Mouse (Mus musculus) retina, postnatal 1 day (tissue): ENCODE results near the gene Cdkn2aipnl.

ENCODE experiments used
- DNase-seq: peaks from one replicate; pipeline ENCODE4 v3.0.0-alpha.2; 2012

The Cdkn2aipnl gene

DNA sequence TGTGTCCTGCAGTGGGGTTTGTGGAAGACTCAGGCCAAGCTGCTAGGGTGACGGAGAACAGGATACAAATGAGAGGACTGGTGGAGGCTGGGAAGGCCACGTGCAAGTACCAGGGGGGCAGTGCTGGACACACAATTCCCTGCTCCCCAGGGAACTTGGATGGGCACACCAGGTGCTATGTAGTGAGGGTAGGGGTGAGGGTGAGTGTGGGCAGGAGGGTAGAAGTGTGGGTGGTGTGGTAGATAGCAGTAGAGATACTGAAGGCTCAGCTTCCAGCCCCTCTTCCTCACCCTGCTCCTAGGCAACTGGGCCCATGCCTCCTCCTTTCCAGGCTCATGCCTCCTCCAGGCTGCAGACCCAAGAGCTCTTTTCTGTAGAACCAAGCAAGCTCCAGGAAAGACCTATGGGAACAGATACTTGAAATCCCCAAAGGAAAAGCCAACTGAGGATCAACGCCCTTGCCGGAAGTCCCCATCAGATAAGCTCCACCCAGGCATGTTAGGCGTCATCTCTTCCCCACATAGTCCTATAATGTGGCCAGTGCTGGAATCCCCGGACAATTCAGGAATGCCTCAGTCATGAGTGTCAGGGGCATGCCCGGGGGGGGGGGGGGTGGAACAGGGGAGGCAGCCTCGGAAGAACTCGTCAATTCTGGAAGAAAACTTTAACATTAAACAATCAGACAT is 18.2 kb upstream of the Cdkn2aipnl start:
- DNase-seq: no peak

DNA sequence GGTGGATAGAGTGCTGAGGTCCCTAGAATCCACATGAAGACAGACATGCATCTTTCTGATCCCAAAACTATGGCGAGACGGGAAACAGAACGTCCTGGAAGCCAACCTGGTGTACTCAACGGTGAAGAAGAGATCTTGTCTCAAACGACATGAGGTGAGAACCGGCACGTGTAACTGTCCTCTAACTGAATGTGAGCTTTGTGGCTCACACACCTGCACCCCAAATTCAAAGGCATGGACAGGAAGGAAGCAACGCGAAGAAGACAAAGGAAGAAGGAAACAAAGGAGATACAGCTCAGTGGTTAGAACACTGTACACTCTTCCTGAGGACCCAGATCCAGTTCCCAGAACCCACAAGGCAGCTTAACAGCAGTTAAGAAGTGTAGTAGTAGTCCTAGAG is 17.5 kb upstream of the Cdkn2aipnl start:
- no peak for DNase-seq

DNA sequence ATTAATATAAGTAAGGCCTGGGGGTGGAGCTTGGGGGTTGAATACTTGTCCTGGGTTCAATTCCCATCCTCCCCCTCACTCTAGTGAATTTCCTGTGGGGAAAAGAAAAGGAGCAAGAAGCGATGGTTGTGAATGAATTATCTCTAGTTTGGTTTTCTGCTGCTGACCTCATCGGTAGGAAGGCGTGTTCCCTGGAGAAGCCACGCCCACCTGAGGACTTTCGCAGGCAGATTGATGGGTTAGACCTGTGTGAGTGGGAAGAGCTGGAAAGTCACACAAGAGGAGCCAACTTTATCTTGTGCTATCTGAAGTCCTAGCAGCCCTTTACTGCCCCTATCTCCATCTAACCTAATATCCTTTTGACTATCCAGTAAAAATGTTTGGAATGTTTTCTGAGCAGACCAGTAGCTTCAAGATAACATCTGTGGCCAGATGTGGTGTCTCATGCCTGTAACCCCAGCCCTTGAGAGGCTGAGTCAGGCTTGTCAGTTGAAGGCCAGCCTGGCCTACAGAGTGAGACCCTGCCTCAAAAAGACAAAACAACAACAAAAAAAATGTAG is 15.5 kb upstream of the Cdkn2aipnl start:
- no peak for DNase-seq

DNA sequence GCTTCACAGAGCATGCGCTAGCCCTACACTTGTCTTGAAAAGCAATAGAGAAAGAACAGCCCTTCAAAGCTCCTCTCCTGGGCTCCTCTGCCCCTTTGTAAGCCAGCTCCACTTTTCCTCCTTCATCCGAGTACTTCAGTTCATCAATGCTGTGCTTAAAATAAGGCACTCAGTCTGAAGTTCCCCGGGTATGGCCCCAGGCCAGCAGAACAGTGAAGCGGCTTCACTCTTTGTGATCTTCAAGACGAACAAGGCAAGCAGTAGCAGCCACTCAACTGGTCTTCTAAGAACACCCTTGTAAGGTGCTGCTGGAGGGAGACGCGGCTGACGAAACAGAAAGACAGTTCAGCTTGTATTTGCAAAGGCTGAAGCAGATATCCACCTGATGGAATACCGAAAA is 11.3 kb upstream of the Cdkn2aipnl start:
- DNase-seq: no peak

DNA sequence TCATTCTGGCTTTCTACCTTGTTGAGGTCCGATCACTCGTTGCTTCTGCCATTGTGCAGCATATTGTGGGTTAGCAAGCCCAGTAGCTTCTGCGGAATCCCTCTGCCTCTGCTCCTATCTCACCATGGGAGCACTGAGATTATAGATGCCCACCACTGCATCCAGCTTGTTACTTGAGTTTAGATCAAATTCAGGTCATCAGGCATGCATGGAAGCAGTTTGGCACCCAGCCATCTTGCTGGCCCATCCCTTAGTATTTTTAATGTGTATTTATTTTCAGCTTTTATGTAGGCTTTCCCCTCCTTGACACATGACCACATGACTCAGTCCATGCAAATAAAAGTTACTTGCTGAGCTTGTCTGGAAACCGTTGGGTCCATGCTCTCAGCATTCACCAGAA is 9.7 kb upstream of the Cdkn2aipnl start:
- DNase-seq: no peak

DNA sequence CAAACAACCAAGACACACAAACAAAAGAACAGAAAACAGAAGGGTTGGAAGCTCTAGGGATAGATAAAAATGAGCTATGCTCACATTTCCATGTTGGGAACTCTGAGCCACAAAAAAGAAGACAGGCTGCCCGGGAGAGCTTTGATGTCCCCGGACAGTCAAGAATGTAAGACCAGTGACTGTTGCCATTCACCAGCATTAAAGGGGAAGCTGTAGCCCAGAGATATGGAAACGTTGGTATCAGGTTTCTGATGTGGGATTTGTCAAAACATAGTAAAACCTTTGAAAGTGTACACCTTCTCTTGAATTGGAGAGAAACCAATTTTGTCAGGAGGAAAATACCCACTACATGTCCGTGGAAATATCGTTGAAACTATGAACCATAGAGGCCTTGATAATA is 8.0 kb upstream of the Cdkn2aipnl start:
- no peak for DNase-seq

DNA sequence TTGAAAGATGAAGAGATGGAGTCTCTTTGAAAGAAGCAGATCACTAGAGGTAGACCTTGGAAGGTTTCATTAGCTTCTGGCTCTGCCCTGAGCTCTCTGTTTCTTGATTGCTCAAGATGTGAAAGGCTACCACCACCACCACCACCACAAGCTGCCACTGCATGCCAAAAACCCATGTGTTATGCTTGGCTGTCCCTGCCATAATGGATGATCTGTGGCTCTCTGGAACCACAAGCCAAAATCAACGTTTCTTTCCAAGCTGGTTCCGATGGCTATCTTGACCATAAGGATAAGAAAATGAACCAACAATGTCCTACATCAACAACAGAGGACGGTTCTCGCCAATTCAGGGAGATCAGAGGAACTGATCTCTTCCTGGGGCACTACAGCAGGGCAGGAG is 7.4 kb upstream of the Cdkn2aipnl start:
- no peak for DNase-seq

DNA sequence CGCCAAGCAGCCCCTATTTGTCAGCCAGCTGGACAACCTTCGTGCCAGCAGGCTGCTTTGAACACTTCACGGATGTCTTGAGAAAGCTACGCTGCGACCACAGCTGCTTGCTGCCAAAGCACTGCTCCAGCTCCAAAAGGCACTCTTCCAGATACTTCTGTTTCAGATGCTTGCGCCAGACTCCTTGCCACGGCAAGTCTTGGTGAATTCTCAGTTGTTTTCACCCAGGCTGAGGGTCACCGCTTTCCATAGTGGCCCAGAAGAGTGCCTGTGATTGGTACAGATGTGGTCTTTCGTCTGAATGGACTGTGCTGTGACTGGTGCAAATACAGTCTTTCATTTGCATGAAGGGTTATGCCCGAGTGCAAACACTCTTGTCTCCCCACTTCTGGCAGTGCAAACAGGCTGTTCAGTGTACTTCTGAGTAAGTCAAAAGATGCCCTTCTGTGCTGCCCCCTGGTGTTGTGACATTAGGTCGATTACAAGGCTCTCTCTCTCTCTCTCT is 6.4 kb upstream of the Cdkn2aipnl start:
- DNase-seq: no peak

DNA sequence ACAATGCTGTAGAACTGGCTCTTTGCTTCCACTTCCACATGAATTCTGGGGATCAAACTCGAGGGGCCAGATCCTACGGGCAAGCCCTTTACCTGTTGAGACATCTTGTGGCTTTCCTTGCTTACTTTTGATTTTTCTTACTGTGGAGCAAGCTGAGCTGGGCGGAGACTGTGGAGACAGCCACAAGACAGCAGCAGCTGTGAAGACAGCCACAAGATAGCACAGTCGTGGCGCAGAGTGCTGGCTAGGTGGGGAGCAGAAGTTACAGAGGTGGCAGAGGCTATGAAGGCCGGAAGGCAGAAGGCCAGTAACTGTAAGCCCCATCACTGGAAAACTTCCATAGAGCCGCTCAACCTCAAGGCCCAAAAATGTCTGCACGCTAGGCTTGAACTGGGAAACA is 5.7 kb upstream of the Cdkn2aipnl start:
- no peak for DNase-seq

DNA sequence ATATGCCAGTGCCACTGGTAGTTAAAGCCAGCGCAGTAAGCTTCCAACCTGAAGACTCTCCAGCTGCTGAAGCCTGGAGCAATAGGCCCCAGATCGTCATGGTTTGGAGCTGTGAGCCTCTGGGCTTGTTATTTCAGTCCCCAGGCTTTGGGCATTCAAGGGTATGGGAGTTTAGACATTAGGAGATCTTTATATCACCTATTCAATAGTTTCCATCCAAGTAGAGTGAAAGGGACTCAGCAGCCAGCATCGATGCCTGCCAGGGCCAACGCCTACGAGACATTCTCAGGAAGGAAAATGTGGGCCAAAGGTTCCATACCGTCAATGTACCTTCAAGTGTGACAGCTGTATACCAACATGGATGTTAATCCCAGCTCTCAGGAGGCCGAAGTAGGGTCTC is 5.2 kb upstream of the Cdkn2aipnl start:
- no peak for DNase-seq

DNA sequence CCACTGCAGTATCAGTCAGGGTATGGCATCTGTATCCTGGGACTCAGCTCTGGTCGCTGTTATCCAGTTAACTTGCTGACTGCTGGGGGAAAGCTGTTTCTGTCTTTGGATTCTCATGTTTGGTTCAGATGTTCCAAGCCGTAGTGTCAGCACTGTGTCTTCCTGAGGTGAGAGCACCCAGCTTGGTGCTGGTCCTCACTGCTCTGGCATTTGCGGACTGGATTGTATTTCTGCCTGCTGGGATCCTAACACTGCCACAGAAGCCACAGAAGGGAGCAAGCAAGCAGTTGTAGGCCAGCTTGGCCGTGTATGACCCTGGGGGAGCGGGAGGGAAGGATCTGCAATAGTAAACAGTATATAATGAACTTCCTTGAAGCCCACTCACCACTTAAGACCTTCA is 810 bp upstream of the Cdkn2aipnl start:
- DNase-seq: no peak

DNA sequence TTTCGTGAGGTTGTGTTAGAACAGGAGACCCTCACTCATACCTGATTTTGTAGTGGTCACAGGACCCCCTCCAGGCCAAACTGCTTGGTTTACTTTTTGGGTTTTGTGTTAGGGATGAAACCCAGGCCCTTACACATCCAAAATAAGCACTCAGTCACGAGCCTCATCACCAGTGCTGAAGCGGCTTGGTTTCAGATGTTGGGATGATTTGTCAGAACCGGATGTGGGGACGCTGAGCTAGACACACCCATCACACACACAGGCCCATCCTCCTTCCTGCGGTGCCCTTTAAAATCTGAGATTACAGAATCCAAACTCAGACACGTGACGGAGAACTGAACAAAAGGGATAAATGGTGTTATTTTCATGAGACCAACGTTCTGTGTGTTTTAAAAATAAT is 1.4 kb downstream of the Cdkn2aipnl start:
- DNase-seq: no peak

DNA sequence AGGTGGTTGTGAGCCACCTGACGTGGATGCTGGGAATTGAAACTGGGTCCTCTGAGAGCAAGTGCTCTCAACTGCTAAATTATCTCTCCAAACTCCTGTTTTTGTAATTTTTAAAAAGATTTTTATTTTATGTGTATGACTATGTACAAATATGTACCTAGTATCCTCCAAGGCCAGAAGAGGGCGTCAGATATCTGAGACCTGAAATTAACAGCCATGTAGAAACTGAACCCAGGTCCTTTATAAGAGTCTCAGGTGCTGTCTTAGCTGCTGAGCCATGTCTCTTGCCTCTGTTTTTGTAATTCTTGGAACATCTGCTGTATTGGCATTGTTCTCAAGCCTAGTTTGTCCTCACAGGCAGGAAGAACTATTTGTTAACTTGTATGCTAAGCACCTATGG is 2.0 kb downstream of the Cdkn2aipnl start:
- no peak for DNase-seq

DNA sequence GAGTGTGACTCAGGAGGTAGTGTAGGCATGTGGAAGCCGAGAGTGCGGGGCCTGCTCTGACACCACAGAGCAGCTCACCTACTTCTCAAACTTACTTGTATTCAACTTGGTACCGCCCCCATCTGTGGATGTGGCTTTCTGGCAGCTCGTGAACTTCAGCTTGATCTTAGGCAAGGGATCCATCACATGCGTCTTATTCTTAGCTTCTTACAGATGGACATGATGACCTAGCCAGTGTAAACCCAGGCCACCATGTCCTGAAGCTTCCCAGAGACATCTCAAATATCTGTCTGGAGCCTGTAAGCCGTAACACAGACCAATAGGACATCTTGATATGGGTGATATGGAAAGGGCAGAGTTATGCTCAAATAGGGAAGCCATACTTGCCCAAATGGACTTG is 4.2 kb downstream of the Cdkn2aipnl start:
- no peak for DNase-seq

DNA sequence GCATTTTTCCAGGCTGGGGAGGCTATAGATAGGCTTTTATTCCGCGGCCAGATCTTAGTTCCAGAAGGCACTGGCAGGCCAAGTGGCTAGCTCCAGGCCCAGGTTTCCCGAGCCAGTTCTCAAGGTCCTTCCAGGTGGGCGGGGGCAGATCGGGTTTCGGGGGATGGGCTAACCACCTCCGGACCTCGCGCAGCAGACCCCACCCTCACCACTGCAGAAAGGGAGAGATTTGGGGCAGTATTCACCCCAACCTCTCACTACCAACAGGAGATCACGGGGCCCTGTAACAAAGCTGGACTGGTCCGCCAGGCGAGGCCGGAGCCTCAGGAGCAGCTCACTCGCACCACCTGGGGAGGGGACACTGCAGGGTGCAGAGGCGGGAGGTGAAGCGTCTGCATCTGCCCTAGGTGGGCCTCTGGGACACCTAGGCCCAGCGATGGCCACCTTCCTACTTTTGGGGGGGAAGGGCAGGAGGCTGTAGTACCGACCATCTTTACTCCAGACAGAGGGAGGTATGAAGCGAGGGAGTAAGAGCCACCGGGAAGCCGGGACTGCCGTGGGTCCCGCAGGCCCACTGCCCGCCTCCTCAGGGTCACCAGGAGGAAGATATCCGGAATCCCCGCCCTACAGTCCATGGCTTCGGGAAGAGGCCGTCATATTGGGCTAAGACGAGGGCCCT is 32.3 kb downstream of the Cdkn2aipnl start:
- no peak for DNase-seq

DNA sequence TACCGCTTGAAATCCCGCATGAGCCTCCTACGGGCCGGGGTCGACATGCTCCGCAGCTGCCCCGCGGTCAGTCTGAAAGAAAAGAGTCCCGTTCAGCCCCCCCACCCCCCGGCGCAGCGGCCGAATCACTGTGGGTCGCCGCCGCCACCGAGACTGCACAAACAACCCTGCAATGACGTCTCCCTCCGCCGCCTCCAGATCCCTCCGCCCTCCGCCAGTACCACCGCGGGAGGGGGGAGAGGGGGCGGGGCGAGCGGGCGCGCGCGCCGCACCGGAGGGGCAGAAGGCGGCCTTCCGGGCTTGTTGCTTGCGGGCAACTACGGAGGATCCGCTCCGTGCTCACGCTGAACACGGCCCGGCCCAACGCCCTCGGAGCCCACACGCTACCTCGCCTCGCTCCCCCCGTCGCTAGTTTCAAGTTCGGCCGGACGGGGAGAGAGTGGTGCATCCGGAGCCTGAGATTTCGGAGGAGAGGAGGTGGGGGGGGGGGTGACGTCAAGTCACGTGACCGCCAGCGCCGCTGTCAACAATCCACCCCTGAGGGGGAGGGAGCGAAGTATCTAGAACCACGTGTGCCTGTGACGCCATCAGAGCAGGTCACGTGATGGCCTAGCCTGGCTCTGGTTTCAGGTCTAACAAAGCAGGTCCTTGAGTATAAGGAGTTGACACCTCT is 33.0 kb downstream of the Cdkn2aipnl start, which contains the start of gene Ube2b:
Ube2b (minus strand) TSS at position 473 of the 673 bp plus-strand sequence.
- peak; percentile 99 for DNase-seq

DNA sequence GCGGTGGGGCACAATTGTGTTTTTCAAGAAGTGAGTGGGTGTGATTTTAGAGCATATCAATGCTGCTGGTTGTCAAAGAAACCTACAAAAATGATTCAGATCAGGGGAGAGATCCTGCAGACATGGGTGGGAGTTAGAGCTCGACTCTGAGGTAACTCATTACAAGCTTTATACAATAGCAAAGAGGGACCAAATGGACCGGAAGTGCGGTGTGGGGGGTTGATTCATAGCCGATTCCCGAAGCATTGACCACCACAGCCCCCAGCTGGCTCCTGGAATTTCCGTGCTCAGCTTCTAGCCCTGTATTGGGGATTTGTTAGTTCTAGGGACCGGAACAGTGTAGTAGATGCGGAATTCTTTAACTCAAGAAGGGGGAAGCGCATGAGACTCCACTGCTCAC is 33.9 kb downstream of the Cdkn2aipnl start:
- DNase-seq: no peak

DNA sequence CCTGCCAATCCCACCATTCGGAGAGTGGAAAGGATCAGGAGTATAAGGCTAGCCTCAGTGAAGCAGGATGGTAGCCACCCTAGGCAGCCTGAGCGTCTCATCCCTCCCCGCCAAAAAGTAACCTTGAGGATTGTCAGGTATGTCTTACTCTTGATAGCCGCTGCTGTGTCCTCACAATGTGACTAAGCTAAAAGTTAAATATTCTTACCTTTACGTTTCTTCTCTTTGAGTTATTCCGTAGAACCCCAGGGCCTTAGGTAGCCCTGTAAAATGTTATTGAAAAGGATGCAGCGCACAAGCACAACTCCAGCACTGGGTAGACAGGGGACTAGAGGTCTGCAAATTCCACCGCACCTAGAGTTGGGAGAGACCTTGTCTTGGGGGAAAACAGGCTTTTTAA is 34.4 kb downstream of the Cdkn2aipnl start:
- no peak for DNase-seq

DNA sequence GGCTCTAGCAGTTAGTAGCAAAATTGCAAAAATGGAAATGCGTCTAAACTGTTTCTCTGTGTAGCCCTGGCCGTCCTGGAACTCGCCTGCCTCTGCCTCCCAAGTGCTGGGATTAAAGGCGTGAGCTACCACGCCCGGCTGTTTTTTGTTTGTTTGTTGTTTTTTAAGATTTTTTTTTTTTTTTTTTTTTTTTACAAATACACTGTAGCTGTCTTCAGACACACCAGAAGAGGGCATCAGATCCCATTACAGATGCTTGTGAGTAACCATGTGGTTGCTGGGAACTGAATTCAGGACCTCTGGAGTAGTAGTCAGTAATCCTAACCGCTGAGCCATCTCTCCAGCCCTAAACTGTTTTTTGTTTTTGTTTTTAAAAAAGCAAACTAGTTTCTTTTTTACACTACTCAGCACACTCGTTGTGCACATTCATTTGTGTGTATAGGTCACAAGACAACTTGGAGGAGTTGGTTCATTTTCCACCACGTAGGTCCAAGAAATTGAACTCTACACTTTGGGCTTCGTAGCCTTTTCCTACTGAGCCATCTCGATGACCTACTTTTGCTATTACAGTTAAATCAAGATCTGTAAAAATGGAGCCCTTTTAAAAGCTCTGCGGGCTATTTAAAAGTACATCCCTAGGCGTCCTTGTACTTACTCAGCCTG is 35.5 kb downstream of the Cdkn2aipnl start:
- no peak for DNase-seq

DNA sequence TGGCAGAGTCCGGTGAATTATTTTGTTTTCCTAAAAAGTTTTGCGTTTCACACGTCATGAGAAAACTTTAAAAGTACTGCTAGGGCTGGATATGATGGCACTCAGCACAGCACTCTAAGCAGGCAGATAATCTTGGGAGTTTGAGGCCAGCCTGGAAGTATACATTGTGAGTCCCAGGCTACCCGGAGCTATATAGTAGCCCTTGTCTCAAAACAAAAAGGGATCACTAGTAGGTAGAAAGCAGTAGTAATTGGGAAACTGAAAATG is 36.0 kb downstream of the Cdkn2aipnl start:
- no peak for DNase-seq

DNA sequence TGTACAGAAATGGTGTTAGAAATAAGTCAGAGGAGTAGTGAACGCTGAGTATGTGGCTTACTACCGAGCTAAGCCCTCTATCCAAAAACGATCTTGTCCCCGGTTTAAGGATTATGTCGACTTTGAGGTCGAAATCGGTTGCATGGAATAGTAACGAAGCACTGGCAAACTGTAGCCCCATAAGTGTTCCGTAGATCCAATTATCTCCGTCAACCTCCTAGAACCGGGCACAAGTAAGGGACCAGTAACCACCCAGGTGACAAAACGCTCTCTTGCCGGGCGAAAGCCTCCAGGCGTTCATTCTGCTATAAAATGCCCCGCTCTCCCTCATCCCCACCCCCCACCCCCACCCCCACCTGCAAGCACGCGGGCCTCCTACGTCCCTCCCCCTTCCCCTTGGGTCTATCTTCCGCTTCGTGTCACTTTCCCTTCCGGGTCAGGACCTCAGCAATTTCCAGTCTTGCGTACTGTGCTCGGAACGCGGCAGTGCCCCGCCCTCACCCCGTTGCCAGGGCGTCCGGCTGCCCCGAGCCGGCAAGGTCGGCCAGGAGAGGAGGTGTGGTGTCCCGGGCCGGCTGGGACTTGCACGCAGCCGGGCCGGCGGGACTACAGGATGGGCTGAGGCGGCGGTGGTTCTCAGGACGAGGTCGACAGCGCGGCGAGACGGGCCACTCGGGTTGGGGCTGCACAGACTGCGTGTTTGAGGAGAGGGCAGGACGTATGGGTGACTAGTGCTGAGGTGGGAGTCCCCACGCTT is 36.5 kb downstream of the Cdkn2aipnl start, which contains the start of gene Cdkl3:
Cdkl3 (plus strand) TSS at position 450 of the 757 bp plus-strand sequence.
- DNase-seq: peak; percentile 98

DNA sequence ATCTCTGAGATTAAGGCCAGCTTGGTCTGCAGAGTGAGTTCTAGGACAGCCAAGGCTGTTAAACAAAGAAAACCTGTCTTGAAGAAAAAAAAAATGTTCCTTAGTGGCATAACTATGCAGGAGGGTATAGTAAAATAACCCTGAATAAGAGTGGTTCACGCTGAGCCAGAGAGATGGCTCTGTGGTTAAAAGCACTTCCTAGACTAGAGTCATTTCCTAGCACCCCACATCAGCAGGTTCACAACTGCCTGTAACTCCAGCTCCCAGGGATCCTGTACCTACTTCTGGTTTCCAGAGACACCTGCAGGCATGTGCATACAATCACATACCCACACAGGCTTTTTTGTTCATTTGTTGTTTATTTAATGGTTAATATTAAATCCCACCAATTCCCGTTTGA is 38.1 kb downstream of the Cdkn2aipnl start:
- DNase-seq: no peak

DNA sequence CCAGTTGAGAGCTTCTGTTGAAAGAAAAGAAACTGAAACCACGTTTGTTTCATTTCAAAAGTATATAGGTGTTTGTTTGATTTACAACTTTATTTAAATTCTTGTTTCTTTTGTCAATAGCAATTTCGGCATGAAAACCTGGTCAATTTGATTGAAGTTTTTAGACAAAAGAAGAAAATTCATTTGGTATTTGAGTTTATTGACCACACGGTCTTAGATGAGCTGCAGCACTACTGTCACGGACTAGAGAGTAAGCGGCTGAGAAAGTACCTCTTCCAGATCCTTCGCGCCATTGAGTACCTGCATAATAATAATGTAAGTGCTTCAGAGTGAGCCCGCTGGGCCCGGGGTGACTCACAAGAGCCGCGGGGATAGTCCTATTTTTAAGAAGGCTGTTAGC is 43.5 kb downstream of the Cdkn2aipnl start:
- no peak for DNase-seq
